Mouse (Mus musculus) kidney, postnatal 4 days (tissue): ENCODE measurements around the gene Lrrc49.

Experiments used
- DNase-seq, 2 experiments: peaks; one replicate each; pipeline ENCODE4 v3.0.0; 2021; ENCODE audit warnings: mixed read lengths in 2 of 2

Gene Lrrc49

DNA sequence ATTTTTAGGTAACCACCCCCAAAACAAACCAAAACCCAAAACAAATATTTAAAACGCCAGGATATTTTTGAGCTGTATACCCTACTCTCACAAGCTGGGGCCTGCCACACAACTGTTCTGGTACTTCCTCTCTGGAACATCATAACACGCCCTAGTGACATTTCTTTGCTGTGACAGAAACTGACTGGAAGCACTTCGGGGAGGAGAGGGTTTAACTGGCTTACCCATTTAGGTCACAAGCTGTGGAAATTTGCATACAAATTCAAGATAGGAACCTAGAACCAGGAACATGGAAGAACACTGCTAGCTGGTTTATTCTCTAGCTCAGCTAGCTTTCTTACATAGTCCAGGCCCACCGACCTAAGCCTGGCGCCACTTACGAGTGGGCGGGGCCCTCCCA is 92.6 kb downstream of the Lrrc49 start:
- no peak for DNase-seq

- no peak for DNase-seq
These were observed 95.0 kb downstream of the Lrrc49 start for GRCm38 (mm10) chr9:60592974-60593373.

DNA sequence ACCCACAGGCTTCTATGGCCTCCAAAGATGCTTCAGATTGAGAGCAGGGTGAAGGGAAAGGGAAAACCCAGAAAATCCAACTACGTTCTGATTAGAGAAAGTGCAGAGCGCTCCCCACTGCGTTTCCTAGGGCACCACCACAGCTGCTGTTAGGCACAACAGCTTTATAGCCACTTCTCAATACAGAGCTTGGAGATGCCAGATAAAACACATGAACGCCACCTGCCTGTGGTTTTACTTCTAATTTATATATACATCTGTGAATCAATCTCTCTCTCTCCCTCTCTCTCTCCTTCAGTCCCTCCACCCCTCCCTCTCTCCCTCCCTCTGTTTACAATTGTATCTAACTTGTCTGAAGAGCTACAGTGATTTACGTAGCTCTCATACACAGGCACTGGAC is 95.6 kb downstream of the Lrrc49 start:
- no peak for DNase-seq

DNA sequence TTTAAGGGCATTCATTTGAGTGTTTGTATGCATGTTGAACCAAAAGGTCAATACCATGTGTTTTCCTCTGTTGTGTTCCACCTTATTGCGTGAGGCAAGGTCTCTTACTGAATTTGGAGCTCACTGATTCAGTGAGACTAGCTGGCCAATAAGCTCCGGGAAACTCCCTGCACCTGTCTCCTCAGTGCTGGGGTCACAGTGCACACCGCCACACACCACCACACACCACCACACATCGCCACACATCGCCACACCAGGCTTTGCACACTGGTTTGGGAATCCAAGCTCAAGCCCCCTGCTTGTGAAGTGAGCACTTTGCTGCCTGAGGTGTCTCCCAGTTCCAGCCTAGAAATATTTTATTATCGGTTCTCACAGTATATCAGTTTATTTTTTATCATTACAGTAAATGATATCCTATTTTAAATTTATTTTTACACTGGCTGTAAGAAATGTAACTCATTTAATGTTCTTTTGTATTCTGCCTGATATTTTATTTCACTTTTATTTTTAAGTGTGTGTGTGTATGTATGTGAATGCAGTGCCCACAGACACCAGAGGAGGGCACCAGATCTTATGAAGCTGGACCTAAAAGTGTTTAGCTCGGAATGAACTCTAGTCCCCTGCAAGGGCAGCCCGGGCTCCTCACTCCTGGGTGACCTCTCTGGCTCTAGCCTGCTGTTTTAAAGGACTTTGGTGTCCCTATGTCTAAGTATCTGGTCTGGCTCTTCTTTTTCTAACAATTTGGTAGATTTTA is 96.9 kb downstream of the Lrrc49 start:
- no peak for DNase-seq

- DNase-seq = no peak
These were observed 99.0 kb downstream of the Lrrc49 start for GRCm38 (mm10) chr9:60588914-60589313.

DNA sequence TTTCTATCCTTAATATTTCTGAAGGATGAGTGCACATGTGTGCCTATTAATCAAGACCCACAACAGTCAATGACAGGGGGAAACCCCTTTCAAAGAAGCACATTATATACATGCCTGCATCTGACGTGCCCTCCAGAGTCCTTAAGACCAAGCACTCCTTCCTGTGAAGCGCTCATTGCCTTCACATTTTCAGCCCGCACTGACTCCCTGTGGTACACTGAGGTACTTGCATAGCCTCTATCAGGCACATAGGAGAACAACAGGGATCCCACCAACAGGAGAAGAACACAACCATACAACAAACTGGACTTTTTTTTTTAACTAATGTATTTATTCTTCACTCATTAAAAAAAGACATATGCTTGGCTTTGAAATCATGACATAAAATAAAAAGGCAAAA is 101.0 kb downstream of the Lrrc49 start:
- peak; percentile 17 to 33 for DNase-seq

DNA sequence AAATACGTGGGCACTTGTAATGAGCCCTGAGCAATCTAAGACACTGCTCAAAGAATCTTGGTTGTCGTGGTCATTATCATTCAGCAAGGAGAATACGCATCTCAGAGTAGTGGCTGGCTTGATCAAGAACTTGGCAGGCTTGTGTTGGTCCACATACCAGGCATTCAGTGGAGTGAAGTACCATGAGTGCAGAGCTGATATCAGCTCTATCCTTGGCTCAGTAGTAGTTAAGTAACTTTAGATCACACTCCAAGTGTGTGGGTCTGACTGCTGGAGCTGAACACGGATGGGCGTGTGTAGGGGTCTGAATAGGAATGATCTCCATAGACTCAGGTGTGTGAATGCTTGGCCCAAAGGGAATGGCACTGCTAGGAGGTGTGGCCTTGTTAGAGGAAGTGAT is 102.8 kb downstream of the Lrrc49 start:
- no peak for DNase-seq

- DNase-seq = no peak
These were observed 105.4 kb downstream of the Lrrc49 start for GRCm38 (mm10) chr9:60582553-60582952.

DNA sequence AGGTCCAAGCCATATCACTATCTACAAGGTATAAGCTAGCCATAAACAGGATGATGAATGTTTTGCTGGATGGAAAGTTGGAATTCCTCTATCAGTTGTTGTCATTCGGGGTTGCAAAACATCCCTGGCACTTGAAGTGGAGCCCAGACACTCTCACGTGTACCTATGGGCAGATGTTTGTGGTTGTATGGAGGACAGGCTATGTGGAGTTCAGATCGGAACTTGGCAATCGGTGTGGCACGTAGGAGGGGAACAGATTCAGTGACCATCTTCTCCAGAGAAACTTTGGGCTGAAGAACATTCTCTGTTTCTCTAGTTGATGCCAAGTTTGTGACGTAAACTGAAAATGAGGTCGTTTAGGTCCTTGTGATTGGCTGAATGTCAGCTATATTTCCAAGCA is 114.9 kb downstream of the Lrrc49 start:
- no peak for DNase-seq

- DNase-seq = no peak
These were observed 116.2 kb downstream of the Lrrc49 start for GRCm38 (mm10) chr9:60571725-60572124.

DNA sequence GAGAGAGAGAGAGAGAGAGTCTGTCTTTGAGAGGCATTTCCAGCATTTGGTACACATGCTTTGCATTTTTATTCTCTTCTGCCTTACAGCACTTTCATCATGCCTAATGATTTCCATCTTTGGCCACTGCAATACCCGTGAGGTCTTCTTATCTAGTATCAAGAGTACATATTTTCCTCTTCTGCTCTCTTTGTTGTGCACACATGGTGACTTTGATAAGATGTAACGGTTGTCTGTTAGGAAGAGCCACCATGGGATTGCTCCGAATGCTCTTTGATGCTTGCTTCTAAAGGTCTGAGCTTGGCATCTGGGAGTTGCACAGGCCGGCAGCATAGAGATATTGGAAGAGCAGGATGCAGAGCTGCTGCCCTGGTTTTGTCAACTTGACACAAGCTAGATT is 116.9 kb downstream of the Lrrc49 start:
- DNase-seq = no peak

DNA sequence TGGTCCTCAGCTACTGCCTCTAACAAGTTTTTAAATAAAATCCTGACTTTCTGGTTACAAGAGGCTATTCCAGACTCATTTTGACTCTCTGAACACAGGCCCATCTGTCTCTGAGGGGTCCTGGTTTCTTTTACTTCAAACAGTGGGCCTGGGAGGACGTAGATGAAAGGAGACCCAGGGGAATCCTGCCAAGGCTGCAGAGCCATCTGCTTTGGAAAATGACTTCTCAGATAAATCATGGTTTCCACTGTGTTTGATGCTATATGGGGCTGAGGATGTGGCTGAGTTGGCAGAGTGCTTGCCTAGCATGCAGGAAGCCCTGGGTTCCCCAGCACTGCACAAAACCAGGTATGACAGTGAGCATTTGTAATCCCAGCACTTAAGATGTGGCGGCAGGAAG is 118.6 kb downstream of the Lrrc49 start:
- no peak for DNase-seq

DNA sequence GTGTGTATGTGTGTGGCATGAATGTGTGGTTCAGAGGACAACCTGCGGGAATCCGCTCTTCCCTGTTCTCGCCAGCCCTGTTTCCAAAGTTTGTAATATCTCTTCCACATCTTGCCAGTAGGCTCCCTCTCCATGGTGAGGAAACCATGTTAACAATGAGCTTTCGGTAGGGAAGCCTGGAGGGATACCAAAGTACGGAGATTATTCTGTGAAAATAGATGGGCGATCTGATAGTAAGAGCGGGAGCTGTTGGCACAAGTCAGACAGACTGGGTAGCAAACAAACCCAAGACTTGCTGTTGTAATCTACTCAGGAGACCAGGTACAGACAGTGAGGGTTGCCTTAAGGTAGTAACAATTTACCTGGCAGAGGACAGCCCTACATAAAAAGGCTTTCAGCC is 124.1 kb downstream of the Lrrc49 start:
- DNase-seq = no peak

GRCm38 (mm10) chr9:60562443-60563371 is 125.3 kb downstream of the Lrrc49 start:
- peak; percentile 73 to 83 for DNase-seq

DNA sequence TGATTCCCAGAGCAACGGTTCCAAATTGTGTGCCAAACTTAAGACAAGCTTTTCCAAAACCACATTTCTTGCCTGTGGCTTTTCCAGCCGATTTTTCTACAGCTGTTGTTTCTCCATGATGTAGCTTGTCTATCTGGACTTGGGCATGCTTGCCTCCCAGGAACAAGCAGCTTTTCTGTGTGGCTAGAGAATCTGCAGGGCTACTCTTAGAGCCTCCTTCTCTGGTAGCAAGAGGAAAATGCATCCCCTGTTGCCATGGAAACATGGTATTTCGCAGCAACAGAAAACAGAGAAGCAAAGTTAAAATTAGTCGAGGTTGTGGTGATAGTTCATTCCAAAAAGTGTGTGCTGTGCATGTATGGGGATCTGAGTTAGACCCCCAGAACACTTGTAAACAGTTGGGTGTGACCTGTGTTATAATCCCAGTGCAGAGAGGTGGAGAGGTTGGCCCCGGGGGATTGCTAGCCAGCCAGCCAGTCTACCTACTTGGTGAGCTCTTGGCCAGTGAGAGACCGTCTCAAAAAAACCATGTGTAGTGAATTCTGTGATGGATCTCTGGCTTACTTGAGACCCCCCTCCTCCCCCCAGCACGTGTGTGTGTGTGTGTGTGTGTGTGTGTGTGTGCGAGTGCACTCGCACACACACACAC is 126.2 kb downstream of the Lrrc49 start:
- DNase-seq = peak; percentile 27 to 51

DNA sequence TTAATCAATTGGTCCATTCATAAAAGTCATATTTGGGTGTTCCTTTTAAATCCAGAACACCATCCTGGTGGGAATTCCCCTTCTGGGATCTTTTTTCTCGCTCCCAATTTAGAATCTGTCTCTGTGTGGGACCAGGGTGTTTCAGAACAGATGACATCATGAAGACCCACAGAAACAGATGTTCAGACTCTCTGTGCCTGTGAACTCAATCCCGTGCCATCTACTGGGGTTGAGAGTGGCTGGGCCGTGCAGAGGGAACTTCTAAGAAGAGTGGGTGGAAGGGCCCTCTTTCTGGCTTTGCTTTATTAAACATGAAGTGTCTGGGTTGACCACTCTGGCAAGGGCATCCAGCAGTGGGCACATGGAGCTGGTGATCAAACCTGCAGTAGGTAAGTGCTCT is 129.5 kb downstream of the Lrrc49 start:
- no peak for DNase-seq

DNA sequence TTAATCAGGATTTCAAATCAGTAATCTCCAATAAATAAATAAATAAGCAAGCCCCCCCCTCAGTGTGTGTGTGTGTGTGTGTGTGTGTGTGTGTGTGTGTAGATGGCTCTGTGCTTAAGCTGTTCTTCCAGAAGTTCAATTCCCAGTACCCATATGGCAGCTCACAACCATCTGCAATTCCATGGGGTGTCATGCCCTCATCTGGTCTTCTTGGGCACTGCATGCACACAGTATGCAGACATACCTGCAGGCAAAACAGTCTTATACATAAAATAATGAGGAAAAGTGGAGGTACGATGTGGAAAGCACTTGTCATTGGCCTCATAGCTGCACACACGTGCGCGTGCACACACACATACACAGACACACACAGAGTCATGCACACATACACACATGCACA is 136.7 kb downstream of the Lrrc49 start:
- no peak for DNase-seq

DNA sequence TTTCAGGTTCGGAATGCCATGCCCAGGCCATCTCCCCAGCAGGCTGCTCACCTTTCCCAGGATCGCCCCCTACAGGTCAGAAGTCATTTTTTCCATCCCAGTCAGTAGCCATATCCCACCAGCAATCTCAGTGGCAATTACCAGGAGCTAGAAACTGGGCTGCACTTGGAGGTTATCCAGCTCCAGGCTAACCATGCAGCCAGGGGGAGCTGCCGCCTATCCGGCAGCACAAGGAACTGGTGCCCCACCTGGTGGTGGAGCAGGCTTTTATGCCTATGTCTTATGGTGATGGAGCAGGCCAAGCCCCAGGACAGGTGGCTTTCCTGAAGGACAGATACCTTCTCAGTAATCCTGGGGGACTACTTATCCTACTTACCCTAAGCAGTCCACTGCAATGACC is 139.8 kb downstream of the Lrrc49 start:
- DNase-seq = peak; percentile 75 to 82

DNA sequence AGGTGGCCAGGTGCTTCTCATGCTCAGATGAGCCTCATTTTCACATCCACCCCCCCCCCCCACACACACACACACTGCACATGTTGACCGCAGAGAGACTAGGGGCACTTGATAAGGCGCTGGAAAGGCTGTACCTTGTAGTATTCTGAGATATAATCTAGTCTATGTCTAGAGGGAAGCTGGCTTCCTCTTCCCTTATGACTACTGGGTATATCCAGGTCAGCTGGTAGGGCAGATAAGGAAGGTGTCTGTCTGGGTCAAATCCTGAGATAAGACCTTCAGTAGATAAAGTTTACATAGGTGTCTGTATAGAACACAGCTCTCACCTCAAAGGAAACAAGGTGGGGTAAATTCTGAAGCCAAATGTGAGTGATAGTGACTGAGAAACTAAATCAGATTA is 141.8 kb downstream of the Lrrc49 start:
- DNase-seq = no peak

DNA sequence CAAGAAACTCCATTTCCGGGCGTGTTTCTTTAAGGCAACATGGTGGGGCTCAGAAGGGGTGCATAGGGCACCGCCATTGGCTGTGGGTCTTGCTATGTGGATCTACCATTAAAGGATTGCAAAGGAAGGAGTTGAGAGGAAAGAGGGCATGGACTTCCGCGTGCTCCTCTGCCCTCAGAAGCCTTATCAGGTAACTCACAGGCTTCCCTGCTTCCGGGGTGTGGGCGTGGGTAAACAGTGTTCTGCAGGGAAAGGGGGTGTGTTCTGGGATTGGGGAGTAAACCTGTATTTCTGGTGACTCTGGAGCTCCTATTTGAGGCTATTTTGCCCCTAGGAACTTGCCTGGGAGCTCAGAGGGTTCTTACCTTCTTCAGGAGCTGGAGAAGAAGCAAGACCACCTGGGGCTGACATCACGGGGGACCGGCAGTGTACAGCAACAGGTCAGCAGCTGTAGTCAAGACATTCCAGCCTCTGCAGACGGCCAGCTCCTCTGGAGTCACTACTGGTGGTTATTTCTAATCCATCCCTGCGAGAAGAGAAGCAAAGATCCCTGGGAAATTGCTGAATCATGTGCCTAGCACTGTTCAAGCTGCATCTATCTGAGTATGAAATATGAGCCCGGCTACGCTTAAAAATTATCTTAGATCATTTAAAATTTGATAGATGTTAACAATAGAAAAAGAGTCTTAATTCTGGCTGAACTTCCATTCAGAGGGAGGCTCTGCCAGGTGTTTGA is 142.4 kb downstream of the Lrrc49 start:
- DNase-seq = no peak

GRCm38 (mm10) chr9:60543422-60544015 is 144.4 kb downstream of the Lrrc49 start:
- no peak for DNase-seq

DNA sequence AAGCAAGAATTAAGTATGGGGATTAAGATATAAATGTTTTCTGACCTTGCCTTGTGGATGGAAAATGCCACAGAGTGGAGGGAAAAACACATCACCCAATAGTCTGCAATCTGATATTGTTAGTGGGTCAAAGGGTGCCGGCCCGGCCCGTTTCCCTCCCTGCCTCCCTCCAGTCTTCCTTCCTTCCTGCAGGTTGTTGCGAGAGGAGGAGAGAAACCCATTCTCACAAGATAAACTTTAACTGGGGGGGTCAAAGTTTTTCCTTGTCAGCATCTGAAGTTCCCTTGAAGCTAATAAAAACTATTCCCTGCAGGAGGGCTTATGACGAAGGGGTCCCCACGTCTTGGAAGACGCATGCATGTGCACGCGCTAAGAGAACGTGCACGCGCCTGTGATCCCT is 157.6 kb downstream of the Lrrc49 start:
- no peak for DNase-seq
